Mouse (Mus musculus) ES-Bruce4 (cell line): ENCODE measurements around the gene Pigx. TPM values are rescaled to one million over a fixed set of nuclear protein-coding genes. Genes with fewer than 3 reads are reported as not detected.
"Not testable (repeated sequence)": the region's sequence is repeated elsewhere in the genome, so short reads cannot be mapped to it uniquely, and the experiment has no call there.

ENCODE experiments used
- H3K27ac ChIP-seq: 2 replicates; pipeline ENCODE4 v1.5.1; 2012; ENCODE audit warnings: low read length, inconsistent platforms; ENCODE audit not compliant: insufficient read depth
- H3K27me3 ChIP-seq: 2 replicates; pipeline ENCODE4 v1.6.1; 2012; ENCODE audit warnings: mild to moderate bottlenecking, low read length, inconsistent platforms; ENCODE audit not compliant: control insufficient read depth, poor library complexity, insufficient read depth, severe bottlenecking
- H3K36me3 ChIP-seq: 2 replicates; pipeline ENCODE4 v1.6.1; 2012; ENCODE audit warnings: inconsistent platforms, mild to moderate bottlenecking, low read length, moderate library complexity; ENCODE audit not compliant: control insufficient read depth, poor library complexity, insufficient read depth, severe bottlenecking
- H3K4me1 ChIP-seq: one replicate; pipeline ENCODE4 v1.8.1; 2011; ENCODE audit warnings: low read length; ENCODE audit not compliant: control insufficient read depth, insufficient read depth
- H3K4me3 ChIP-seq: 2 replicates; pipeline ENCODE4 v1.5.1; 2011; ENCODE audit warnings: low read depth, mild to moderate bottlenecking, low read length
- H3K9ac ChIP-seq: 2 replicates; pipeline ENCODE4 v1.6.1; 2012; ENCODE audit warnings: low read depth, mild to moderate bottlenecking, inconsistent platforms; ENCODE audit not compliant: poor library complexity, severe bottlenecking
- H3K9me3 ChIP-seq: replicated peaks from 2 replicates; pipeline ENCODE4 v1.6.1; 2012; ENCODE audit warnings: mild to moderate bottlenecking, low read length, inconsistent platforms; ENCODE audit not compliant: control insufficient read depth, poor library complexity, insufficient read depth, severe bottlenecking
- CTCF ChIP-seq: IDR thresholded peaks from one replicate; pipeline ENCODE4 v1.8.1; 2011; ENCODE audit warnings: low read depth, low read length
- EP300 ChIP-seq: IDR thresholded peaks from 2 replicates; pipeline ENCODE4 v1.6.1; 2011; ENCODE audit warnings: low read depth, low read length; ENCODE audit not compliant: insufficient read depth
- POLR2A ChIP-seq: IDR thresholded peaks from one replicate; pipeline ENCODE4 v1.8.1; 2011; ENCODE audit warnings: low read length; ENCODE audit not compliant: insufficient read depth
- polyA plus RNA-seq: library from polyadenylated mRNA; stranded (reverse); fragments of >200 nt; gene quantifications from 2 replicates; pipeline ENCODE4 v1.2.4, GENCODE M21; 2011; ENCODE audit warnings: low read depth; ENCODE audit not compliant: missing spikeins, insufficient read depth, insufficient read length

Pigx gene
- polyA plus RNA-seq, 1 experiment = 69.2 TPM

DNA sequence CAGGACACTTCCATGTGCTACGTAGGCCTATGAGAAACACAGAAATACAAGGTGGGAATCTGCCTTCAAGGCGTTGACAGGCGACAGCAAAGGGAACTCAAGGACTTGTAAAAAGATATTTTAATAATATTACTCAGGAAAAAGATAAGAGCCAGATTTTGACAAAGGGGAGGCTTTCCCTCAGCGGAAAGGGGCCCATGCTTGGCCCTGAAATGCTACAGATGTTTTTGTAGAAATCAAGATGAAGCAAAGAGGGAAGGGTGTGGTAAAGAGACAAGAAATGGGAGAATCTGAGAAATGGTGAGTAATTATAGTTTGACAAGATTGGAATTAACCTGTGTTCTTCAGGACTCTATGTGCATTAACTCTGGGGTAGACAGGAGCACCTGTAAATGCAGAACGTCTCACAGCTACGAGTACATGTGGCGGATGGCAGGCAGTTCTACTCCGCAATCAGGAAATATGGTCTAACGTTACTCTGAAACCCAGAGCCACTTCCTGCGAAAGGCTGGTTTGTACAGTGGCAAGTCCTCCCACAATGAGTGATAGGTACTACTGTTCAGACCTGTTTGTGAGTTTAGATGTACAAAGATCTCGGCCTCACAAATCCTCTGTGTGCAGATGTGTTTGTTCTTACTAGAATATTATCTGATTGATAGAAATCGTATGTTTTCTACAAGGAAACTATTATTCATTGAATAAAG lies 8.0 kb upstream of the Pigx start:
- Histone ChIP-seq H3K36me3 (peaks cover 5% of the 10 kb centered on the region; the same call in 1 of the 2 replicates), H3K27ac (no peak overlapping the region), H3K4me3 (no peak overlapping the region), H3K27me3 (no peaks in the 10 kb centered on the region), H3K4me1 (peaks cover under 1% of the 10 kb centered on the region), H3K9ac (no peak overlapping the region), H3K9me3 (0 out of 2 replicates have a peak, but pooled peaks cover 3% of the 10 kb centered on the region)
- no peak for TF ChIP-seq POLR2A
- no peak for TF ChIP-seq CTCF
- TF ChIP-seq EP300 = no peak

DNA sequence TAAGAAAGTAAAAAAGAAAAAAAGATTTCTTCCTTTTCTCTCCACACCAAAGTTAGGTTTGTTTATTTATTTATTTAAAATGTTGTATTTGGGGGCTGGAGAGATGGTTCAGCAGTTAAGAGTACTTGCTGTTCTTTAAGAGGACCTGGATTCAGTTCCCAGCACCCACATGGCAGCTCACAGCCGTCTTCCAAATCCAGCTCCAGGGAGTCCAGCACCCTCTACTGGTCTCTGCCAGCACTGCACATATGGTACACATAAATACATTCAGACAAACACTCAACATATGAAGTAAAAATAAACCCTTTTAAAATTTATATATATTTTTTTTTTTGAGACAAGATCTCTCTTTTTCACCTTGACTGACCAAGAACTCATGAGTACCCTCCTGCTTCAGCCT lies 6.2 kb upstream of the Pigx start:
- H3K4me3 ChIP-seq = no peak overlapping the region
- H3K36me3 ChIP-seq = peaks cover 5% of the 10 kb centered on the region; the same call in 1 of the 2 replicates
- no peaks in the 10 kb centered on the region for H3K4me1 ChIP-seq
- TF ChIP-seq POLR2A = no peak
- TF ChIP-seq EP300 = no peak
- TF ChIP-seq CTCF = peak; percentile 46
- no peak overlapping the region for H3K27ac ChIP-seq
- H3K27me3 ChIP-seq = no peaks in the 10 kb centered on the region
- 0 out of 2 replicates have a peak, but pooled peaks cover 3% of the 10 kb centered on the region for H3K9me3 ChIP-seq
- no peak overlapping the region for H3K9ac ChIP-seq

DNA sequence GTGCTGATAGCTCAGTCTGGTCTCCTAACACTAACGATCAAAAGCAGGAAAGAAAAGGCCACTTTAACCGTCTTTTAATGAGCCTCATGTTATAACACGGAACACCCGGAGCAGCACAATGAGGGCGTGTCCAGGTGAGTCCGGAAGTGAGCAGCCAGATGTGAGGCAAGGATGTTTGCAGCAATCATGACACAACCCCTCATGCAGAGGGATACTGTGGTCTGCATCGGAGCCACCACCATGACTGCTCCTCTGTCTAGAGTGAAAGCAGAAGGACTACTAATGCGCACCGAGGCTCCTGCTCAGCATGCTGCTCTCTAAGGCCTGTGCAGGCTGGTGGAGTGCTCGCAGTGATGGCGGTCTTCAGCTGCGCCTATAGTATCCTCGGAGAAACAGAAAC lies 2.8 kb upstream of the Pigx start:
- Histone ChIP-seq H3K27me3 (no peaks in the 10 kb centered on the region), H3K36me3 (peaks cover 2% of the 10 kb centered on the region; the same call in 1 of the 2 replicates)

GRCm38 (mm10) chr16:32098897-32099637 lies 473 bp downstream of the Pigx start:
- Histone ChIP-seq H3K4me1 (no peaks in the 10 kb centered on the region), H3K27ac (no peak overlapping the region), H3K9ac (peak overlapping the region; percentile 61), H3K27me3 (no peaks in the 10 kb centered on the region), H3K4me3 (peak overlapping the region; percentile 68), H3K36me3 (no peaks in the 10 kb centered on the region), H3K9me3 (no peaks in the 10 kb centered on the region)
- no peak for TF ChIP-seq CTCF
- TF ChIP-seq POLR2A = no peak
- no peak for TF ChIP-seq EP300

More for the DNA sequence above, 2.8 kb upstream of the Pigx start:
- TF ChIP-seq EP300 (no peak), POLR2A (no peak), CTCF (no peak)
- Histone ChIP-seq H3K9ac (no peak overlapping the region), H3K27ac (no peak overlapping the region), H3K9me3 (0 out of 2 replicates have a peak, but pooled peaks cover 3% of the 10 kb centered on the region), H3K4me3 (no peak overlapping the region), H3K4me1 (no peaks in the 10 kb centered on the region)

GRCm38 (mm10) chr16:32097757-32098156 lies 1.8 kb downstream of the Pigx start:
- not testable (repeated sequence) for H3K4me1 ChIP-seq, H3K9me3 ChIP-seq, H3K27ac ChIP-seq, H3K4me3 ChIP-seq, H3K27me3 ChIP-seq, H3K36me3 ChIP-seq, H3K9ac ChIP-seq

GRCm38 (mm10) chr16:32091466-32091865 lies 8.1 kb downstream of the Pigx start:
- TF ChIP-seq POLR2A = no peak
- TF ChIP-seq EP300 = no peak
- no peak for TF ChIP-seq CTCF
- Histone ChIP-seq H3K27me3 (no peaks in the 10 kb centered on the region), H3K9ac (no peak overlapping the region), H3K4me1 (no peaks in the 10 kb centered on the region), H3K9me3 (no peaks in the 10 kb centered on the region), H3K27ac (0 out of 2 replicates have a peak overlapping the region, but pooled peaks have one; percentile 25), H3K36me3 (peaks cover 12% of the 10 kb centered on the region), H3K4me3 (no peak overlapping the region)
